Mouse (Mus musculus): ENCODE data around the gene Kcnj9. TPM values are rescaled to one million over a fixed set of nuclear protein-coding genes. Genes with fewer than 3 reads are reported as not detected.

The Kcnj9 gene
- polyA plus RNA-seq, 1 experiment from 2014 or later, result 0.08 TPM

GRCm38 (mm10) chr1:172306885-172307284, 22.2 kb downstream of the Kcnj9 start:
- no peaks in the 10 kb centered on the region for H3K27me3 ChIP-seq
- ATAC-seq (no peak), DNase-seq (ENCODE audit: low read depth, low spot score) (no peak)
- in situ Hi-C loops (cut with MboI; ENCODE audit: low pct_unique_long_range_greater_than_20kb), result no loop called here
- POLR2A ChIA-PET, result interaction anchor here (0.5 to 1.6 kb wide), 2 partner anchors 64 to 90 kb away, joined by 3 to 5 read pairs; no protein-coding TSS in a partner anchor
- TF ChIP-seq CTCF (IDR thresholded peaks at IDR 0.05), result no peak
- CTCF ChIA-PET, result interaction anchor here (1.2 to 2.8 kb wide), 6 partner anchors 13 to 150 kb away, joined by 3 to 21 read pairs (median 4); partner anchors contain the start of gene Casq1

- no peaks in the 10 kb centered on the region for H3K27me3 ChIP-seq
- ChIA-PET CTCF (interaction anchor here (1.2 to 1.4 kb wide), 3 partner anchors 13 to 149 kb away, joined by 3 to 4 read pairs (median 3); no protein-coding TSS in a partner anchor), POLR2A (no interaction called here)
- ATAC-seq, result no peak
- no peak for TF ChIP-seq CTCF (IDR thresholded peaks at IDR 0.05)
- in situ Hi-C loops (cut with MboI; ENCODE audit: low pct_unique_long_range_greater_than_20kb), result no loop called here
- no peak for DNase-seq (ENCODE audit: low read depth, low spot score)
Measured at GRCm38 (mm10) chr1:172306196-172306595, 22.9 kb downstream of the Kcnj9 start.

GRCm38 (mm10) chr1:172305635-172306034, 23.5 kb downstream of the Kcnj9 start:
- DNase-seq (ENCODE audit: low read depth, low spot score) (no peak), ATAC-seq (no peak)
- TF ChIP-seq CTCF (IDR thresholded peaks at IDR 0.05), result no peak
- no peaks in the 10 kb centered on the region for H3K27me3 ChIP-seq
- ChIA-PET POLR2A (no interaction called here), CTCF (no interaction called here)
- in situ Hi-C loops (cut with MboI; ENCODE audit: low pct_unique_long_range_greater_than_20kb), result no loop called here

GRCm38 (mm10) chr1:172305153-172305552, 24.0 kb downstream of the Kcnj9 start:
- H3K27me3 ChIP-seq, result no peaks in the 10 kb centered on the region
- no peak for DNase-seq (ENCODE audit: low read depth, low spot score)
- no peak for TF ChIP-seq CTCF (IDR thresholded peaks at IDR 0.05)
- in situ Hi-C loops (cut with MboI; ENCODE audit: low pct_unique_long_range_greater_than_20kb), result no loop called here
- ChIA-PET POLR2A (no interaction called here), CTCF (no interaction called here)
- no peak for ATAC-seq

- in situ Hi-C loops (cut with MboI; ENCODE audit: low pct_unique_long_range_greater_than_20kb), result no loop called here
- CTCF ChIA-PET, result no interaction called here
- no peaks in the 10 kb centered on the region for H3K27me3 ChIP-seq
- ATAC-seq (no peak), DNase-seq (ENCODE audit: low read depth, low spot score) (no peak)
- POLR2A ChIA-PET, result no interaction called here
- TF ChIP-seq CTCF (IDR thresholded peaks at IDR 0.05), result no peak
Measured at GRCm38 (mm10) chr1:172304443-172304842, 24.7 kb downstream of the Kcnj9 start.

- DNase-seq (ENCODE audit: low read depth, low spot score), result no peak
- ATAC-seq, result no peak
- ChIA-PET CTCF (no interaction called here), POLR2A (no interaction called here)
- in situ Hi-C loops (cut with MboI; ENCODE audit: low pct_unique_long_range_greater_than_20kb), result no loop called here
- no peaks in the 10 kb centered on the region for H3K27me3 ChIP-seq
- no peak for TF ChIP-seq CTCF (IDR thresholded peaks at IDR 0.05)
Measured at GRCm38 (mm10) chr1:172302851-172303250, 26.3 kb downstream of the Kcnj9 start.

GRCm38 (mm10) chr1:172302311-172302710, 26.8 kb downstream of the Kcnj9 start:
- no peak for TF ChIP-seq CTCF (IDR thresholded peaks at IDR 0.05)
- ChIA-PET POLR2A (no interaction called here), CTCF (no interaction called here)

GRCm38 (mm10) chr1:172301180-172301579, 27.9 kb downstream of the Kcnj9 start:
- no peak for DNase-seq (ENCODE audit: low read depth, low spot score)
- ChIA-PET CTCF (interaction anchor here (1.0 kb wide), 1 partner anchor 138 kb away, joined by 3 read pairs; no protein-coding TSS in a partner anchor), POLR2A (no interaction called here)
- in situ Hi-C loops (cut with MboI; ENCODE audit: low pct_unique_long_range_greater_than_20kb), result no loop called here
- no peak for TF ChIP-seq CTCF (IDR thresholded peaks at IDR 0.05)
- no peaks in the 10 kb centered on the region for H3K27me3 ChIP-seq
- ATAC-seq, result no peak

More at GRCm38 (mm10) chr1:172302311-172302710, 26.8 kb downstream of the Kcnj9 start:
- in situ Hi-C loops (cut with MboI; ENCODE audit: low pct_unique_long_range_greater_than_20kb), result no loop called here
- no peak for DNase-seq (ENCODE audit: low read depth, low spot score)
- no peaks in the 10 kb centered on the region for H3K27me3 ChIP-seq
- no peak for ATAC-seq

GRCm38 (mm10) chr1:172300247-172300646, 28.9 kb downstream of the Kcnj9 start:
- in situ Hi-C loops (cut with MboI; ENCODE audit: low pct_unique_long_range_greater_than_20kb), result no loop called here
- DNase-seq (ENCODE audit: low read depth, low spot score) (no peak), ATAC-seq (no peak)
- CTCF ChIA-PET, result interaction anchor here (1.0 to 1.2 kb wide), 3 partner anchors 8 to 138 kb away, joined by 3 read pairs; no protein-coding TSS in a partner anchor
- TF ChIP-seq CTCF (IDR thresholded peaks at IDR 0.05), result no peak
- POLR2A ChIA-PET, result interaction anchor here (1.0 kb wide), 1 partner anchor 36 kb away, joined by 3 read pairs; no protein-coding TSS in a partner anchor
- no peaks in the 10 kb centered on the region for H3K27me3 ChIP-seq

GRCm38 (mm10) chr1:172299528-172299927, 29.6 kb downstream of the Kcnj9 start:
- no peak for DNase-seq (ENCODE audit: low read depth, low spot score)
- no peaks in the 10 kb centered on the region for H3K27me3 ChIP-seq
- ChIA-PET POLR2A (interaction anchor here (1.0 kb wide), 1 partner anchor 35 kb away, joined by 3 read pairs; no protein-coding TSS in a partner anchor), CTCF (interaction anchor here (1.0 to 1.2 kb wide), 2 partner anchors 8 to 10 kb away, joined by 3 read pairs; no protein-coding TSS in a partner anchor)
- no peak for ATAC-seq
- in situ Hi-C loops (cut with MboI; ENCODE audit: low pct_unique_long_range_greater_than_20kb), result no loop called here
- no peak for TF ChIP-seq CTCF (IDR thresholded peaks at IDR 0.05)

- ATAC-seq (no peak), DNase-seq (ENCODE audit: low read depth, low spot score) (no peak)
- no peaks in the 10 kb centered on the region for H3K27me3 ChIP-seq
- ChIA-PET POLR2A (interaction anchor here (1.0 to 1.4 kb wide), 2 partner anchors 10 to 23 kb away, joined by 3 read pairs; no protein-coding TSS in a partner anchor), CTCF (interaction anchor here (1.1 to 1.8 kb wide), 3 partner anchors 9 to 51 kb away, joined by 3 to 5 read pairs (median 3); no protein-coding TSS in a partner anchor)
- no peak for TF ChIP-seq CTCF (IDR thresholded peaks at IDR 0.05)
- in situ Hi-C loops (cut with MboI; ENCODE audit: low pct_unique_long_range_greater_than_20kb), result no loop called here
Measured at GRCm38 (mm10) chr1:172297611-172298537, 31.2 kb downstream of the Kcnj9 start, which contains the start of gene Atp1a2. TSS of gene Atp1a2 (minus strand) at chr1:172298064.

Measured in Patski (cell line).